ENCODE assay signal across 9 mouse cellular contexts in genomic region chr11:101064462-101064861, GRCm38 (mm10). TPM values are rescaled to one million over a fixed set of nuclear protein-coding genes. Genes with fewer than 3 reads are reported as not detected.
DNase-seq lines count a peak whose midpoint lies in the region; ATAC-seq and TF ChIP-seq lines count a peak whose summit lies in the region.
"Had no signal": no experiment of that assay in that cellular context is flagged by ENCODE, and none has a peak within 500 bp of the region (broad histone marks: within the 10 kb centered on the region; RNA-seq: fewer than 3 reads in every experiment).

No protein-coding gene starts in this region.

- H3K4me1 ChIP-seq in erythroblast, embryonic 14.5 days (ENCODE audit: control insufficient read depth) = peaks cover 69% of the 10 kb centered on the region
- peaks cover 31% of the 10 kb centered on the region for H3K4me1 ChIP-seq in liver, adult 2 months (ENCODE audit: control insufficient read depth, insufficient read depth, low read length)
- peaks cover 23% of the 10 kb centered on the region for H3K4me1 ChIP-seq in embryonic fibroblast, embryonic 13.5 days (ENCODE audit: control insufficient read depth, insufficient read depth, low read length)
- peaks cover 5% of the 10 kb centered on the region; the same call in 1 of the 2 replicates for H3K4me1 ChIP-seq in midbrain, embryonic 16.5 days (ENCODE audit: control insufficient read depth, insufficient read depth, low read length)

- no peak for ATAC-seq in erythroblast, adult 5-6 weeks (replicated peaks; ENCODE audit: low FRiP score, poor library complexity, severe bottlenecking)
- ATAC-seq in midbrain, embryonic 16.5 days = no peak
- ATAC-seq in CD4-positive, CD25-positive, alpha-beta regulatory T cell, adult 4 months = no peak

- WGBS in liver, adult 2 months = 66% methylated on average over 4 of the region's 4 CpGs
- 88% methylated on average over 4 of the region's 4 CpGs for WGBS in midbrain, embryonic 16.5 days

- no peak for TF ChIP-seq CTCF in liver, adult 2 months (IDR thresholded peaks at IDR 0.05; ENCODE audit: low read depth, low read length)
- no peak for TF ChIP-seq CTCF in embryonic fibroblast, embryonic 13.5 days (IDR thresholded peaks at IDR 0.05; ENCODE audit: borderline replicate concordance, insufficient read depth, low read length)

- no peak overlapping the region for H3K4me2 ChIP-seq in midbrain, embryonic 16.5 days (ENCODE audit: low read length)

- H3K36me3 ChIP-seq in erythroblast, embryonic 14.5 days (ENCODE audit: control insufficient read depth) = peaks cover 69% of the 10 kb centered on the region
- no peaks in the 10 kb centered on the region for H3K36me3 ChIP-seq in liver, adult 2 months (ENCODE audit: control insufficient read depth, insufficient read depth, low read length)
- H3K36me3 ChIP-seq in midbrain, embryonic 16.5 days (ENCODE audit: control insufficient read depth, insufficient read depth, low read length) = peaks cover 24% of the 10 kb centered on the region

- no peak overlapping the region for H3K9ac ChIP-seq in liver, adult 2 months (ENCODE audit: low read depth, low read length)
- no peak overlapping the region for H3K9ac ChIP-seq in midbrain, embryonic 16.5 days (ENCODE audit: low read depth, low read length)

- H3K79me2 ChIP-seq in liver, adult 2 months (ENCODE audit: control insufficient read depth, insufficient read depth, low read length) = no peaks in the 10 kb centered on the region

- H3K27me3 ChIP-seq in erythroblast, embryonic 14.5 days (ENCODE audit: control insufficient read depth) = peaks cover 19% of the 10 kb centered on the region
- no peaks in the 10 kb centered on the region for H3K27me3 ChIP-seq in liver, adult 2 months (ENCODE audit: control insufficient read depth, insufficient read depth, low read length)
- H3K27me3 ChIP-seq in midbrain, embryonic 16.5 days (ENCODE audit: control insufficient read depth, insufficient read depth, low read depth, low read length) = no peaks in the 10 kb centered on the region

- no peak for TF ChIP-seq POLR2A in liver, adult 2 months (IDR thresholded peaks at IDR 0.05; ENCODE audit: extremely low read depth, insufficient read depth, low read length)
- TF ChIP-seq POLR2A in embryonic fibroblast, embryonic 13.5 days (IDR thresholded peaks at IDR 0.05; ENCODE audit: low read depth, low read length) = no peak

- no peaks in the 10 kb centered on the region for H3K9me3 ChIP-seq in erythroblast, embryonic 14.5 days (ENCODE audit: control insufficient read depth, low read length)
- H3K9me3 ChIP-seq in midbrain, embryonic 16.5 days (replicated peaks; ENCODE audit: control insufficient read depth, low read length, poor library complexity, severe bottlenecking) = no peaks in the 10 kb centered on the region

- no peak for DNase-seq in liver, adult 2 months (ENCODE audit: extremely low read depth, low read depth, low spot score)
- DNase-seq in liver (no peak), MN1 (ENCODE audit: low spot score) (no peak)
- DNase-seq: retina, postnatal 1 day had no signal

- peak overlapping the region; percentile 43 for H3K4me3 ChIP-seq in erythroblast, embryonic 14.5 days (replicated peaks)
- no peak overlapping the region for H3K4me3 ChIP-seq in liver, adult 2 months (ENCODE audit: insufficient read depth, low read depth, low read length)
- H3K4me3 ChIP-seq in embryonic fibroblast, embryonic 13.5 days (ENCODE audit: insufficient read depth, low read length) = no peak overlapping the region
- no peak overlapping the region for H3K4me3 ChIP-seq in midbrain, embryonic 16.5 days (ENCODE audit: low read depth, low read length)

- H3K27ac ChIP-seq in liver, adult 2 months (replicated peaks; ENCODE audit: insufficient read depth, low read depth, low read length) = peak overlapping the region; percentile 84
- H3K27ac ChIP-seq in embryonic fibroblast, embryonic 13.5 days (ENCODE audit: insufficient read depth, low read length) = peak overlapping the region; percentile 44
- peak overlapping the region; percentile 70; the same call in 1 of the 2 replicates for H3K27ac ChIP-seq in midbrain, embryonic 16.5 days (ENCODE audit: low read length)

RNA-seq across cellular contexts. Expression of gene Naglu, which starts 5.3 kb away (rescaled TPM):
- polyA plus RNA-seq in erythroblast, embryonic 14.5 days (2012) = 0.05 and 0.14 TPM in 2 replicates
- 3.1 and 3.7 TPM in 2 replicates for total RNA-seq in erythroblast, adult 5-6 weeks (2015; ENCODE audit: low replicate concordance)
- 2.0 and 2.8 TPM in 2 replicates for total RNA-seq in erythroblast, adult 5-6 weeks (2017; ENCODE audit: low replicate concordance)
- total RNA-seq in liver, adult 2 months (2014; rRNA removed) = 22.1 and 23.6 TPM in 2 replicates
- 33.8 and 38.8 TPM in 2 replicates for polyA plus RNA-seq in liver, adult 2 months (2012; rRNA removed)
- polyA plus RNA-seq in embryonic fibroblast, embryonic 13.5 days (2011; ENCODE audit: insufficient read length, low read depth, missing spikeins) = 21.8 and 24.9 TPM in 2 replicates
- polyA plus RNA-seq in midbrain, embryonic 16.5 days (2015; fragmentation: Nextera tagmentation; extraction: Ambion mirVana) = 13.2 and 14.2 TPM in 2 replicates
- 1 to 10 TPM; 7.6 to 7.9 TPM for polyA plus RNA-seq in CD4-positive, CD25-positive, alpha-beta regulatory T cell, adult 4 months (2017; shearing (Covaris generic))

RNA-seq across cellular contexts. Expression of gene Hsd17b1, which starts 13.7 kb away (rescaled TPM):
- 0.04 and 0.06 TPM in 2 replicates for polyA plus RNA-seq in erythroblast, embryonic 14.5 days (2012)
- total RNA-seq in erythroblast, adult 5-6 weeks (2015; ENCODE audit: low replicate concordance) = 2.1 TPM in 1 of 2 replicates, not detected in the other
- 1.9 TPM in 1 of 2 replicates, not detected in the other for total RNA-seq in erythroblast, adult 5-6 weeks (2017; ENCODE audit: low replicate concordance)
- total RNA-seq in liver, adult 2 months (2014; rRNA removed) = 0.27 and 0.37 TPM in 2 replicates
- polyA plus RNA-seq in liver, adult 2 months (2012; rRNA removed) = 0.12 and 0.37 TPM in 2 replicates
- 1.2 and 5.2 TPM in 2 replicates for polyA plus RNA-seq in embryonic fibroblast, embryonic 13.5 days (2011; ENCODE audit: insufficient read length, low read depth, missing spikeins)
- polyA plus RNA-seq in midbrain, embryonic 16.5 days (2015; fragmentation: Nextera tagmentation; extraction: Ambion mirVana) = 0.21 and 0.49 TPM in 2 replicates
- polyA plus RNA-seq in CD4-positive, CD25-positive, alpha-beta regulatory T cell, adult 4 months (2017; shearing (Covaris generic)) = under 1 TPM in 1 of 2 experiments, not detected in 1; 0.32 TPM

RNA-seq across cellular contexts. Expression of gene Coasy, which starts 17.9 kb away (rescaled TPM):
- polyA plus RNA-seq in erythroblast, embryonic 14.5 days (2012) = 0.65 and 0.87 TPM in 2 replicates
- 6.7 and 7.5 TPM in 2 replicates for total RNA-seq in erythroblast, adult 5-6 weeks (2015; ENCODE audit: low replicate concordance)
- 3.8 and 9.6 TPM in 2 replicates for total RNA-seq in erythroblast, adult 5-6 weeks (2017; ENCODE audit: low replicate concordance)
- 84.0 and 89.9 TPM in 2 replicates for total RNA-seq in liver, adult 2 months (2014; rRNA removed)
- 182 and 194 TPM in 2 replicates for polyA plus RNA-seq in liver, adult 2 months (2012; rRNA removed)
- 14.9 and 15.0 TPM in 2 replicates for polyA plus RNA-seq in embryonic fibroblast, embryonic 13.5 days (2011; ENCODE audit: insufficient read length, low read depth, missing spikeins)
- 42.0 and 43.5 TPM in 2 replicates for polyA plus RNA-seq in midbrain, embryonic 16.5 days (2015; fragmentation: Nextera tagmentation; extraction: Ambion mirVana)
- 10 to 100 TPM; 17.4 to 27.7 TPM for polyA plus RNA-seq in CD4-positive, CD25-positive, alpha-beta regulatory T cell, adult 4 months (2017; shearing (Covaris generic))

RNA-seq across cellular contexts. Expression of gene Mlx, which starts 22.6 kb away (rescaled TPM):
- 1.4 and 1.7 TPM in 2 replicates for polyA plus RNA-seq in erythroblast, embryonic 14.5 days (2012)
- total RNA-seq in erythroblast, adult 5-6 weeks (2015; ENCODE audit: low replicate concordance) = 20.5 and 26.9 TPM in 2 replicates
- 18.4 and 23.7 TPM in 2 replicates for total RNA-seq in erythroblast, adult 5-6 weeks (2017; ENCODE audit: low replicate concordance)
- total RNA-seq in liver, adult 2 months (2014; rRNA removed) = 33.5 and 34.4 TPM in 2 replicates
- polyA plus RNA-seq in liver, adult 2 months (2012; rRNA removed) = 34.8 and 39.8 TPM in 2 replicates
- polyA plus RNA-seq in embryonic fibroblast, embryonic 13.5 days (2011; ENCODE audit: insufficient read length, low read depth, missing spikeins) = 29.9 and 30.1 TPM in 2 replicates
- 93.8 and 96.5 TPM in 2 replicates for polyA plus RNA-seq in midbrain, embryonic 16.5 days (2015; fragmentation: Nextera tagmentation; extraction: Ambion mirVana)
- 10 to 100 TPM; 60.2 to 68.1 TPM for polyA plus RNA-seq in CD4-positive, CD25-positive, alpha-beta regulatory T cell, adult 4 months (2017; shearing (Covaris generic))

RNA-seq across cellular contexts. Expression of gene Psmc3ip, which starts 30.8 kb away (rescaled TPM):
- polyA plus RNA-seq in erythroblast, embryonic 14.5 days (2012) = 3.9 and 5.2 TPM in 2 replicates
- 2.7 and 4.4 TPM in 2 replicates for total RNA-seq in erythroblast, adult 5-6 weeks (2015; ENCODE audit: low replicate concordance)
- total RNA-seq in erythroblast, adult 5-6 weeks (2017; ENCODE audit: low replicate concordance) = 4.1 and 13.7 TPM in 2 replicates
- total RNA-seq in liver, adult 2 months (2014; rRNA removed) = 0.55 and 0.67 TPM in 2 replicates
- polyA plus RNA-seq in liver, adult 2 months (2012; rRNA removed) = 0.20 and 0.39 TPM in 2 replicates
- polyA plus RNA-seq in embryonic fibroblast, embryonic 13.5 days (2011; ENCODE audit: insufficient read length, low read depth, missing spikeins) = 10.3 and 12.9 TPM in 2 replicates
- 15.2 and 17.6 TPM in 2 replicates for polyA plus RNA-seq in midbrain, embryonic 16.5 days (2015; fragmentation: Nextera tagmentation; extraction: Ambion mirVana)
- polyA plus RNA-seq in CD4-positive, CD25-positive, alpha-beta regulatory T cell, adult 4 months (2017; shearing (Covaris generic)) = 1 to 10 TPM; 8.4 to 9.8 TPM
